Mouse (Mus musculus) CH12.LX (cell line): ENCODE results near the gene Arhgef33.
A peak's percentile ranks its signal among the peaks of the same experiment; 100 is the strongest.

Experiments
- CHD2 ChIP-seq: IDR thresholded peaks from 2 replicates; pipeline ENCODE4 v1.6.1; 2011; ENCODE audit warnings: low read length, improper control_type of control experiment
- CTCF ChIP-seq, 2 experiments: IDR thresholded peaks in 1 of 2; conservative IDR thresholded peaks in 1 of 2; 2 replicates each; pipeline ENCODE4 v1.5.1; 2011 to 2012; ENCODE audit warnings: low read depth in 2 of 2, low read length in 2 of 2, improper control_type of control experiment in 1 of 2, inconsistent platforms in 1 of 2, mild to moderate bottlenecking in 1 of 2, moderate library complexity in 1 of 2
- EP300 ChIP-seq: IDR thresholded peaks from 2 replicates; pipeline ENCODE4 v1.6.1; 2011; ENCODE audit warnings: low read length, improper control_type of control experiment
- MAZ ChIP-seq: IDR thresholded peaks from 2 replicates; pipeline ENCODE4 v1.6.1; 2012; ENCODE audit warnings: low read depth, mild to moderate bottlenecking, inconsistent platforms, low read length, improper control_type of control experiment, moderate library complexity
- MEF2A ChIP-seq: IDR thresholded peaks from 2 replicates; pipeline ENCODE4 v1.6.1; 2014; ENCODE audit warnings: low read depth, mild to moderate bottlenecking, inconsistent platforms, low read length, improper control_type of control experiment, borderline replicate concordance
- NELFE ChIP-seq: IDR thresholded peaks from 2 replicates; pipeline ENCODE4 v1.6.1; 2011; ENCODE audit warnings: low read depth, low read length, improper control_type of control experiment
- PAX5 ChIP-seq: IDR thresholded peaks from 2 replicates; pipeline ENCODE4 v1.6.1; 2012; ENCODE audit warnings: low read length, inconsistent platforms, mixed read lengths
- POLR2A ChIP-seq: IDR thresholded peaks from 2 replicates; pipeline ENCODE4 v1.6.1; 2011; ENCODE audit warnings: low read depth, mild to moderate bottlenecking, improper control_type of control experiment, low read length
- TBP ChIP-seq: conservative IDR thresholded peaks from 2 replicates; pipeline ENCODE4 v1.6.1; 2011; ENCODE audit warnings: low read depth, low read length, improper control_type of control experiment
- TCF12 ChIP-seq: IDR thresholded peaks from 2 replicates; pipeline ENCODE4 v1.6.1; 2014; ENCODE audit warnings: low read depth, mild to moderate bottlenecking, inconsistent platforms, low read length, improper control_type of control experiment
- USF1 ChIP-seq: IDR thresholded peaks from 2 replicates; pipeline ENCODE4 v1.6.1; 2014; ENCODE audit warnings: low read depth, mild to moderate bottlenecking, inconsistent platforms, low read length, improper control_type of control experiment
- ZNF384 ChIP-seq: IDR thresholded peaks from 2 replicates; pipeline ENCODE4 v1.6.1; 2012; ENCODE audit warnings: low read depth, low read length, improper control_type of control experiment, inconsistent platforms

- no peak for TF ChIP-seq TBP
- TF ChIP-seq USF1 = no peak
- no peak for TF ChIP-seq NELFE
- TF ChIP-seq CTCF (conservative IDR thresholded peaks at IDR 0.05 in 1 of 2, IDR thresholded peaks at IDR 0.05 in 1 of 2; ENCODE audit: low read depth in 2 of 2, low read length in 2 of 2) = no peak; a peak in 1 of 4 replicates
- TF ChIP-seq MEF2A = peak; percentile 54; the same call in 1 of the 2 replicates
- TF ChIP-seq POLR2A = no peak
- TF ChIP-seq MAZ = no peak
- 0 out of 2 replicates have a peak, but pooled peaks have one; percentile 27 for TF ChIP-seq TCF12
- 0 out of 2 replicates have a peak, but pooled peaks have one; percentile 12 for TF ChIP-seq CHD2
- no peak for TF ChIP-seq ZNF384
- TF ChIP-seq EP300 = 0 out of 2 replicates have a peak, but pooled peaks have one; percentile 8
- TF ChIP-seq PAX5 = no peak
Observed at GRCm38 (mm10) chr17:80323015-80323414, 15.8 kb downstream of the Arhgef33 start.
